Mouse (Mus musculus) heart, adult 8-10 months (tissue): ENCODE data around the gene Hunk. TPM values are rescaled to one million over a fixed set of nuclear protein-coding genes. Genes with fewer than 3 reads are reported as not detected.

Source experiments
- total RNA-seq, 4 experiments: library from RNA; stranded (reverse); gene quantifications; 2 replicates each; pipeline ENCODE4 v1.2.4; 2022

Gene Hunk
- total RNA-seq, 4 experiments from 2014 or later: 0.19 to 0.79 (median 0.45) TPM

Other genes with a start within 250 kb of the Hunk start
- gene Tiam1, start 242.2 kb upstream of the Hunk start, total RNA-seq: 1 to 10 TPM; 4.7 to 7.3 (median 6.7) TPM
- 100 to 1,000 TPM; 552 to 637 (median 573) TPM for gene Sod1, start 165.3 kb upstream of the Hunk start, total RNA-seq
- gene Scaf4, start 101.5 kb upstream of the Hunk start, total RNA-seq: 10 to 100 TPM; 19.3 to 23.8 (median 20.7) TPM